Mouse (Mus musculus) MEL (cell line): ENCODE measurements at regions not wholly inside any gene's neighbourhood (a gene's known extent, or its start where the extent isn't known, plus 50 kb on each side); places are given as distances from the start of the nearest gene placed in this dataset.

ENCODE experiments used
- DNase-seq: peaks from one replicate; pipeline ENCODE4 v3.0.0; 2011; ENCODE audit warnings: low read depth, low spot score
- H3K27ac ChIP-seq: 2 replicates; pipeline ENCODE4 v1.5.1; 2012; ENCODE audit warnings: low read depth, mild to moderate bottlenecking, control low read depth, low read length, moderate library complexity; ENCODE audit not compliant: control insufficient read depth
- H3K27me3 ChIP-seq, 2 experiments: fragments of 150-350 bp in 1 of 2; sonication (generic) in 1 of 2; 2 replicates each; pipeline ENCODE4 v1.6.1; 2012; ENCODE audit warnings: low read length in 2 of 2, mild to moderate bottlenecking in 2 of 2, improper control_type of control experiment in 1 of 2, moderate library complexity in 1 of 2; ENCODE audit not compliant: insufficient read depth in 2 of 2, control insufficient read depth in 1 of 2
- H3K36me3 ChIP-seq, 2 experiments: 2 replicates each; pipeline ENCODE4 v1.6.1; 2012 to 2014; ENCODE audit warnings: low read length in 2 of 2, improper control_type of control experiment in 1 of 2, inconsistent platforms in 1 of 2, mild to moderate bottlenecking in 1 of 2; ENCODE audit not compliant: insufficient read depth in 2 of 2, control insufficient read depth in 1 of 2
- H3K4me1 ChIP-seq, 2 experiments: fragments of 150-350 bp in 1 of 2; sonication (generic) in 1 of 2; 2 replicates each; pipeline ENCODE4 v1.6.1; 2012; ENCODE audit warnings: low read length in 2 of 2, improper control_type of control experiment in 1 of 2, mild to moderate bottlenecking in 1 of 2; ENCODE audit not compliant: insufficient read depth in 2 of 2, control insufficient read depth in 1 of 2
- H3K4me3 ChIP-seq, 2 experiments: fragments of 150-350 bp in 1 of 2; sonication (generic) in 1 of 2; 2 replicates each; pipeline ENCODE4 v1.5.1; 2012; ENCODE audit warnings: low read depth in 2 of 2, low read length in 2 of 2, mild to moderate bottlenecking in 2 of 2, moderate library complexity in 2 of 2, control low read depth in 1 of 2, improper control_type of control experiment in 1 of 2; ENCODE audit not compliant: control insufficient read depth in 1 of 2, insufficient read depth in 1 of 2
- H3K79me2 ChIP-seq: 2 replicates; pipeline ENCODE4 v1.6.1; 2012; ENCODE audit warnings: mild to moderate bottlenecking, low read length, moderate library complexity; ENCODE audit not compliant: control insufficient read depth, poor library complexity, insufficient read depth
- H3K9ac ChIP-seq: 2 replicates; pipeline ENCODE4 v1.6.1; 2012; ENCODE audit warnings: low read depth, mild to moderate bottlenecking, control low read depth, low read length, moderate library complexity; ENCODE audit not compliant: control insufficient read depth, poor library complexity, severe bottlenecking
- H3K9me3 ChIP-seq: fragments of 150-350 bp; sonication (generic); replicated peaks from 2 replicates; pipeline ENCODE4 v1.6.1; 2012; ENCODE audit warnings: mild to moderate bottlenecking, low read length, improper control_type of control experiment, moderate library complexity; ENCODE audit not compliant: insufficient read depth
- CTCF ChIP-seq, 3 experiments: IDR thresholded peaks in 2 of 3; conservative IDR thresholded peaks in 1 of 3; 2 replicates each; pipeline ENCODE4 v1.5.1; 2011 to 2012; ENCODE audit warnings: low read length in 3 of 3, low read depth in 2 of 3, mild to moderate bottlenecking in 2 of 3, improper control_type of control experiment in 1 of 3, inconsistent platforms in 1 of 3, mixed read lengths in 1 of 3, moderate library complexity in 1 of 3; ENCODE audit not compliant: control insufficient read depth in 1 of 3, insufficient read depth in 1 of 3, poor library complexity in 1 of 3, severe bottlenecking in 1 of 3
- ETS1 ChIP-seq: IDR thresholded peaks from 2 replicates; pipeline ENCODE4 v1.6.1; 2012; ENCODE audit warnings: low read depth, mild to moderate bottlenecking, inconsistent platforms, low read length, improper control_type of control experiment, moderate library complexity
- GABPA ChIP-seq: IDR thresholded peaks from 2 replicates; pipeline ENCODE4 v1.6.1; 2012; ENCODE audit warnings: low read depth, mild to moderate bottlenecking, inconsistent platforms, low read length, improper control_type of control experiment, moderate library complexity
- JUND ChIP-seq: IDR thresholded peaks from 2 replicates; pipeline ENCODE4 v1.6.1; 2011; ENCODE audit warnings: low read depth, mild to moderate bottlenecking, improper control_type of control experiment, low read length
- KAT2A ChIP-seq: conservative IDR thresholded peaks from 2 replicates; pipeline ENCODE4 v1.6.1; 2012; ENCODE audit warnings: low read depth, low read length, improper control_type of control experiment, inconsistent platforms
- MAX ChIP-seq: IDR thresholded peaks from 2 replicates; pipeline ENCODE4 v1.6.1; 2011; ENCODE audit warnings: low read length, improper control_type of control experiment
- MAZ ChIP-seq: IDR thresholded peaks from 2 replicates; pipeline ENCODE4 v1.6.1; 2012; ENCODE audit warnings: low read depth, mild to moderate bottlenecking, inconsistent platforms, low read length, improper control_type of control experiment
- MEF2A ChIP-seq: IDR thresholded peaks from 2 replicates; pipeline ENCODE4 v1.6.1; 2014; ENCODE audit warnings: low read depth, mild to moderate bottlenecking, inconsistent platforms, low read length, improper control_type of control experiment; ENCODE audit not compliant: poor library complexity, insufficient replicate concordance, severe bottlenecking; ENCODE audit errors: extremely low read depth
- MXI1 ChIP-seq: IDR thresholded peaks from 2 replicates; pipeline ENCODE4 v1.6.1; 2011; ENCODE audit warnings: mild to moderate bottlenecking, low read depth, low read length, improper control_type of control experiment
- MYC ChIP-seq: IDR thresholded peaks from 2 replicates; pipeline ENCODE4 v1.6.1; 2011; ENCODE audit warnings: low read depth, mild to moderate bottlenecking, low read length, improper control_type of control experiment, moderate library complexity
- NRF1 ChIP-seq: IDR thresholded peaks from 2 replicates; pipeline ENCODE4 v1.6.1; 2014; ENCODE audit warnings: low read depth, mild to moderate bottlenecking, inconsistent platforms, low read length, improper control_type of control experiment, moderate library complexity; ENCODE audit not compliant: poor library complexity, insufficient read depth, severe bottlenecking
- POLR2A ChIP-seq, 2 experiments: IDR thresholded peaks; 2 replicates each; pipeline ENCODE4 v1.6.1; 2011 to 2012; ENCODE audit warnings: low read length in 2 of 2, mild to moderate bottlenecking in 2 of 2, control low read depth in 1 of 2, improper control_type of control experiment in 1 of 2, low read depth in 1 of 2, moderate library complexity in 1 of 2; ENCODE audit not compliant: control insufficient read depth in 1 of 2, insufficient read depth in 1 of 2, poor library complexity in 1 of 2
- POLR2AphosphoS5 ChIP-seq: IDR thresholded peaks from 2 replicates; pipeline ENCODE4 v1.6.1; 2012; ENCODE audit warnings: low read depth, borderline replicate concordance, mild to moderate bottlenecking, inconsistent platforms, low read length, moderate library complexity, mixed read lengths
- RCOR1 ChIP-seq: IDR thresholded peaks from 2 replicates; pipeline ENCODE4 v1.6.1; 2012; ENCODE audit warnings: low read depth, mild to moderate bottlenecking, inconsistent platforms, low read length, improper control_type of control experiment
- SMC3 ChIP-seq: IDR thresholded peaks from 2 replicates; pipeline ENCODE4 v1.6.1; 2011; ENCODE audit warnings: low read depth, low read length, improper control_type of control experiment
- TBP ChIP-seq: IDR thresholded peaks from 2 replicates; pipeline ENCODE4 v1.8.0; 2011; ENCODE audit warnings: low read depth, low read length, improper control_type of control experiment
- TCF12 ChIP-seq: IDR thresholded peaks from 2 replicates; pipeline ENCODE4 v1.6.1; 2014; ENCODE audit warnings: low read depth, mild to moderate bottlenecking, inconsistent platforms, low read length, improper control_type of control experiment, moderate library complexity
- UBTF ChIP-seq: IDR thresholded peaks from 2 replicates; pipeline ENCODE4 v1.6.1; 2012; ENCODE audit warnings: low read depth, mild to moderate bottlenecking, inconsistent platforms, low read length, improper control_type of control experiment, moderate library complexity, borderline replicate concordance; ENCODE audit not compliant: insufficient read depth
- USF1 ChIP-seq: IDR thresholded peaks from 2 replicates; pipeline ENCODE4 v1.6.1; 2014; ENCODE audit warnings: low read depth, mild to moderate bottlenecking, inconsistent platforms, low read length, improper control_type of control experiment, moderate library complexity
- ZC3H11A ChIP-seq: IDR thresholded peaks from 2 replicates; pipeline ENCODE4 v1.6.1; 2012; ENCODE audit warnings: low read depth, mild to moderate bottlenecking, inconsistent platforms, low read length, improper control_type of control experiment
- ZMIZ1 ChIP-seq: IDR thresholded peaks from 2 replicates; pipeline ENCODE4 v1.6.1; 2012; ENCODE audit warnings: low read depth, mild to moderate bottlenecking, inconsistent platforms, low read length, improper control_type of control experiment, moderate library complexity
- ZNF384 ChIP-seq: IDR thresholded peaks from 2 replicates; pipeline ENCODE4 v1.6.1; 2012; ENCODE audit warnings: low read depth, mild to moderate bottlenecking, inconsistent platforms, low read length, improper control_type of control experiment

GRCm38 (mm10) chr3:20543991-20544390, 177.0 kb upstream of the Agtr1b start:
- Histone ChIP-seq H3K4me3 (no peak overlapping the region), H3K4me1 (no peaks in the 10 kb centered on the region), H3K79me2 (no peaks in the 10 kb centered on the region), H3K27ac (no peak overlapping the region), H3K27me3 (no peaks in the 10 kb centered on the region), H3K9me3 (no peaks in the 10 kb centered on the region), H3K36me3 (no peaks in the 10 kb centered on the region), H3K9ac (no peak overlapping the region)
- DNase-seq, result no peak
- TF ChIP-seq JUND (no peak), SMC3 (no peak), GABPA (no peak), MAX (no peak), POLR2A (IDR thresholded peaks at IDR 0.05; ENCODE audit: control insufficient read depth in 1 of 2, insufficient read depth in 1 of 2, low read depth in 1 of 2, low read length in 2 of 2, poor library complexity in 1 of 2) (no peak), RCOR1 (no peak), ZMIZ1 (no peak), CTCF (IDR thresholded peaks at IDR 0.05 in 2 of 3, conservative IDR thresholded peaks at IDR 0.05 in 1 of 3; ENCODE audit: control insufficient read depth in 1 of 3, insufficient read depth in 1 of 3, low read depth in 2 of 3, low read length in 3 of 3, poor library complexity in 1 of 3, severe bottlenecking in 1 of 3) (no peak), USF1 (no peak), MEF2A (no peak), MXI1 (no peak), POLR2AphosphoS5 (no peak), UBTF (no peak), KAT2A (no peak), MAZ (no peak), TBP (no peak), ETS1 (no peak), TCF12 (no peak), ZC3H11A (no peak)

- DNase-seq, result no peak
- no peak overlapping the region for H3K4me3 ChIP-seq
- TF ChIP-seq JUND (no peak), MYC (no peak), GABPA (no peak), NRF1 (no peak), ZC3H11A (no peak), ZNF384 (no peak), TBP (no peak), ETS1 (no peak), POLR2A (IDR thresholded peaks at IDR 0.05; ENCODE audit: control insufficient read depth in 1 of 2, insufficient read depth in 1 of 2, low read depth in 1 of 2, low read length in 2 of 2, poor library complexity in 1 of 2) (no peak), ZMIZ1 (no peak), USF1 (no peak)
- H3K9ac ChIP-seq, result no peak overlapping the region
- no peaks in the 10 kb centered on the region for H3K9me3 ChIP-seq
- no peaks in the 10 kb centered on the region for H3K36me3 ChIP-seq
- H3K27ac ChIP-seq, result no peak overlapping the region
- H3K79me2 ChIP-seq, result no peaks in the 10 kb centered on the region
- no peaks in the 10 kb centered on the region for H3K27me3 ChIP-seq
- no peaks in the 10 kb centered on the region for H3K4me1 ChIP-seq
These were observed 171.6 kb upstream of the Agtr1b start for GRCm38 (mm10) chr3:20538492-20539004.
